Mouse (Mus musculus): Measurements from ENCODE around the gene Kbtbd7.

Kbtbd7 gene

GRCm38 (mm10) chr14:79425979-79426729, at the start of gene Kbtbd7:
Kbtbd7 (plus strand) TSS chr14:79426511.
- TF ChIP-seq GATA4 (IDR thresholded peaks at IDR 0.05; ENCODE audit: insufficient replicate concordance, low read length): peak; percentile 88; the same call in 1 of the 2 replicates

GRCm38 (mm10) chr14:79377041-79377440, 49.3 kb upstream of the Kbtbd7 start:
- no peak for TF ChIP-seq GATA4 (IDR thresholded peaks at IDR 0.05; ENCODE audit: insufficient replicate concordance, low read length)

- no peak for TF ChIP-seq GATA4 (IDR thresholded peaks at IDR 0.05; ENCODE audit: insufficient replicate concordance, low read length)
Measured at GRCm38 (mm10) chr14:79383120-79383519, 43.2 kb upstream of the Kbtbd7 start.

- TF ChIP-seq GATA4 (IDR thresholded peaks at IDR 0.05; ENCODE audit: insufficient replicate concordance, low read length): no peak
Measured at GRCm38 (mm10) chr14:79388304-79388703, 38.0 kb upstream of the Kbtbd7 start.

- TF ChIP-seq GATA4 (IDR thresholded peaks at IDR 0.05; ENCODE audit: insufficient replicate concordance, low read length): no peak
Measured at GRCm38 (mm10) chr14:79389438-79390264, 36.7 kb upstream of the Kbtbd7 start.

GRCm38 (mm10) chr14:79390265-79390926, 35.9 kb upstream of the Kbtbd7 start, which contains the start of gene Naa16:
Naa16 (minus strand) TSS chr14:79390778.
- peak; percentile 51; the same call in 1 of the 2 replicates for TF ChIP-seq GATA4 (IDR thresholded peaks at IDR 0.05; ENCODE audit: insufficient replicate concordance, low read length)

GRCm38 (mm10) chr14:79393289-79393688, 33.0 kb upstream of the Kbtbd7 start:
- no peak for TF ChIP-seq GATA4 (IDR thresholded peaks at IDR 0.05; ENCODE audit: insufficient replicate concordance, low read length)

GRCm38 (mm10) chr14:79394564-79394963, 31.7 kb upstream of the Kbtbd7 start:
- TF ChIP-seq GATA4 (IDR thresholded peaks at IDR 0.05; ENCODE audit: insufficient replicate concordance, low read length): no peak

- no peak for TF ChIP-seq GATA4 (IDR thresholded peaks at IDR 0.05; ENCODE audit: insufficient replicate concordance, low read length)
Measured at GRCm38 (mm10) chr14:79397321-79398122, 28.8 kb upstream of the Kbtbd7 start, which contains the start of gene Mtrf1. Mtrf1 (plus strand) TSS chr14:79397772.

GRCm38 (mm10) chr14:79407641-79408040, 18.7 kb upstream of the Kbtbd7 start:
- TF ChIP-seq GATA4 (IDR thresholded peaks at IDR 0.05; ENCODE audit: insufficient replicate concordance, low read length): no peak

GRCm38 (mm10) chr14:79409278-79409830, 17.0 kb upstream of the Kbtbd7 start:
- TF ChIP-seq GATA4 (IDR thresholded peaks at IDR 0.05; ENCODE audit: insufficient replicate concordance, low read length): no peak

GRCm38 (mm10) chr14:79410662-79411061, 15.6 kb upstream of the Kbtbd7 start:
- no peak for TF ChIP-seq GATA4 (IDR thresholded peaks at IDR 0.05; ENCODE audit: insufficient replicate concordance, low read length)

- TF ChIP-seq GATA4 (IDR thresholded peaks at IDR 0.05; ENCODE audit: insufficient replicate concordance, low read length): no peak
Measured at GRCm38 (mm10) chr14:79413121-79413520, 13.2 kb upstream of the Kbtbd7 start.

GRCm38 (mm10) chr14:79420083-79420685, 6.1 kb upstream of the Kbtbd7 start:
- no peak for TF ChIP-seq GATA4 (IDR thresholded peaks at IDR 0.05; ENCODE audit: insufficient replicate concordance, low read length)

Measured in liver, adult (tissue).